Mouse (Mus musculus): ENCODE data around the gene Plekha8.
A peak's percentile ranks its signal among the peaks of the same experiment; 100 is the strongest.

Plekha8 gene

DNA sequence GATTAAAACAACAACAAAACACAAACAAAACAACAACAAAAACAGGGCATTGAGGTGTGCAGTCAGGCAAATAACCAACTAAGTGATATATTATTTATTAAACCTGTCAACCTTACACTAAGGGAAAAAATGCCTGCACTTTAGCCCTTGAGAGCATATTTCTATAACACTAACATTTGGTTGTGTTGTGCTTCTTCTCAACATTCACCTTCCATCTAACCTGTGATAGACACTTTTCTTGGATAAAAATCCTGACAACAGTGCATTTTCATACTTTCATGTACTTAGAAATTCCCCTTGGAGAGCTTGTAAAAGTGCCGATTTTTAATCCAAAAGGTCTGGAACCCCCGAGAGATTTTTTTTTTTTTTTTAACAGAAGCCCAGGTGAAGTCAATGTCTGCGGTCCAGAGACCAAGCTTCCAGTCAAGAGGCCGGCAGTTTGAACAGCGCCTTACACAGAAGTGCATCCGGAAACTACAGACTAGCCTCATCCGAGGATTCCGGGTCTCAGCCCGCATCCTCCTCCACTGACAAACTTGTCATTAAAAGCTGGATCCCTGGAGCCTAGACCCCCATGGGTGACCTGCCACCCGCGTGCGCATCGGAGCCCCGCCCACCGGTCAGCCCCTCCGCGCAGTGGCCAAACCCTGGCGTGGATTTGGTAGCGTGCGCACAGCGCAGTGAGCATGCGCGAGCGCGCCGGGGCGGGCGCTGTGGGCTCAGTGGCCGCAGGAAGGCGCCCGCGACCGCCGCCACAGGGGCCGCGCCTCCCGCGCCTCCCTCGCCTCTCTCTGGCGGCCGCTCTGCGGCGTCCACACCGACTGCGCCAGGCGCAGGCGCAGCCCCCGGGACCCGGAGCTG, at the start of gene Plekha8:
Gene Plekha8, plus strand, starts transcription at position 643 of the 861 bp plus-strand sequence.
- Histone ChIP-seq H3K36me3 (ENCODE audit: control insufficient read depth, insufficient read depth, low read length, poor library complexity, severe bottlenecking) (no peaks in the 10 kb centered on the region), H3K27me3 (ENCODE audit: control insufficient read depth, insufficient read depth, low read length, poor library complexity, severe bottlenecking) (no peaks in the 10 kb centered on the region)
- peak; percentile 78 for DNase-seq (ENCODE audit: low read depth, low spot score)

DNA sequence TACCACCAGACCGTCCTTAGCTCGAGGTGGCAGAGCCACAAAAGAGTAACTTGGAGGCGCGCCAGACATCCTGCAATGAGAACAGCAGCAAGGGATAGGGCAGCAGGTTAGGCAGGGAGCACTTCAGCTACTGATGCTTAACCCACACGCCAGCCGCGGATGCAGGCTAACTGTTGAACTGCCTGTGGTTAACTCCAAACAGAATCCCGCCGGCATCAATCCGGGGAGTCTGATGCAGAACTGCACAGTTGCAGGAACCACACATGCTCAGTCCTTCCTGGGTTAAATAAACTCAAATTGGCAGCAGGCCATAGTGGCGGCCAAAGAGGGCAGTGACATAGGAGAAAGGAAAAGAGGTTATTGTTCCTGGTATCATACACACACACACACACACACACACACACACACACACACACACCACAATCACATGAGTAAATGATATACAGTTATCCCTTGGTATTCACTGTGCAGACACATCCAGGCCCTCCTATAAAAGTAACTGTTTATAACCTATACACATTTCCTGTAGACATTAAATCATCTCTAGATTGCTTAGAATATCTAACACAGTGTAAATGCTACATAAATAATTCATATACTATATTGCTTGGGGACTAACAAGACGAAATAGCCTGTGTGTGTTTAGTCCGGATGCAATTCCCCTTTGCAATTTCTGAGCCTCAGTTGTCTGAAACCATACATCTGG, 46.4 kb upstream of the Plekha8 start:
- Histone ChIP-seq H3K27me3 (ENCODE audit: control insufficient read depth, insufficient read depth, low read length, poor library complexity, severe bottlenecking) (no peaks in the 10 kb centered on the region), H3K36me3 (ENCODE audit: control insufficient read depth, insufficient read depth, low read length, poor library complexity, severe bottlenecking) (no peaks in the 10 kb centered on the region)
- no peak for DNase-seq (ENCODE audit: low read depth, low spot score)

DNA sequence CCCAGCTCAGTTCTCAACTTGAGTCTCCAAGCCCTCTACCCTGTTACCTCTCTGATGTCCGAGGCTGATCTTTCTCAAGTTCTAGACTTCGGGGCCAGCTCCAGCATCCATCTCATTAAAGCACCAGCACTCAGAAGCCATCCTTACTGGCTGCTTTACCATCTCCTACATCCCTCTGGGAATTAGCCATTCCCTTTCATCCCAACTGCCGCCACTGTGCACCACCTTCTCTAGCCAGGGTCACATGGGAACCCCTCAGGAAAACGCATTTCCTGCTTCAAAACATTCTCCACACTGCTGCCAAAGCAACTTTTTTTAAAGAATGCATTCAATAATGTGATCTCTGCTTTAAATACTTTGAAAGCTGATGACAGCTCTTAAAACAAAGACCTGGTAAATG, 45.6 kb upstream of the Plekha8 start:
- DNase-seq (ENCODE audit: low read depth, low spot score), result no peak
- H3K36me3 ChIP-seq (ENCODE audit: control insufficient read depth, insufficient read depth, low read length, poor library complexity, severe bottlenecking), result no peaks in the 10 kb centered on the region
- H3K27me3 ChIP-seq (ENCODE audit: control insufficient read depth, insufficient read depth, low read length, poor library complexity, severe bottlenecking), result no peaks in the 10 kb centered on the region

DNA sequence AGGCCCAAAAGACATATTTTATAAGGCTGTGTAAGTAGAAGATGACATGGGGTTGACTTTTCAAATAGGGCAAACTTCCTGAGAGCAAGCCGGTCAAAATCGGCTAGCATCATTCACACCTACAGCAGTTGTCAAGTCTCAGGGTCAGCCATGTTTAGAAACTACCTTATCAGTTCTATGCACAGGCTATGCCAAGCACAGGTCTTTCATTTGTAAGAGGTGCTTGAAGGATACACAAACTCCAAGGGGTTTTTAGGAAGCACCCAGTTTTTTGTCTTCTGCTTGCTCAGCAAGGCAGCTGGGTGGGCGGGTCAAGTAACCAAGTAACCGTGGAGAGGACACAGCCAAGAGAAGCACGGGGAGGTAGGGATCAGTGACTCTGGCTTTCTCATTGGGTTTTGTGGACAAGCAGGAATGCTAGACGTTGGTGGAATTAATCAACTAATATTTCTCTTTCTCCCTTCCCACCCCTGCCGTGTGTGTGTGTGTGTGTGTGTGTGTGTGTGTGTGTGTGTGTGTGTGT, 44.0 kb upstream of the Plekha8 start:
- no peaks in the 10 kb centered on the region for H3K27me3 ChIP-seq (ENCODE audit: control insufficient read depth, insufficient read depth, low read length, poor library complexity, severe bottlenecking)

DNA sequence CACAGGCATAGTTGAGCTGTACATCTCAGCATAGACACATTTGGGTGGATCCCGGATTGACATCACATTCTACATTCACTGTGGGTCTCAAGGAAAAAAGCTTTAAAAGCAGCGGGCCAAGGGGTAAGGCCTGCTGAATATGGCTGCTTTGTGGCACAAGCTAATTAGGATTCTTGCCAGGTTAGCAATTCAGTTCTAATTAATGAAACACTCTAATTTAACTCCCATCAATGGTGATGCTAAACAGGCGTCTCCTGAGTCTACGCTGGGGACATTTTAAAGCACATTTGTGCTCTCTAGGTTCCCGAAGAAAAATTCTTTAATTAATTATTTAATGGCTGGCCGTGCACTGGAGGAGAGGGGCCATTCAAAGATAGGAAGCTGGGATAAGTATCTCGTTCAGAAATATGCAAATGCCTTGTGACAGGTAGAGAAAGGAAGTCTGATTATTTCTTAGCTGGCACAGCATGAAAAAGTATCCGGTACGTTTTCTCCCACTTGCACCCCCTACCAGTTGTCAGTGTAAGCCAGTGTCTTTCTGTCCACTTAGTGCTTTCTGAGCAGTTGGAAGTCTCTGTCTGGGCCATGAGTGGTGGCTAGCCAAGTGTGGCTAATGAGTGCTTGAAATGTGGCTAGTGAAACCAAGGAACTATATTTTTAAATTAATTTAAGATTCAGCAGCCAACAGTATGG, 42.0 kb upstream of the Plekha8 start:
- H3K36me3 ChIP-seq (ENCODE audit: control insufficient read depth, insufficient read depth, low read length, poor library complexity, severe bottlenecking), result no peaks in the 10 kb centered on the region
- DNase-seq (ENCODE audit: low read depth, low spot score), result no peak

More for the DNA sequence above, 44.0 kb upstream of the Plekha8 start:
- no peaks in the 10 kb centered on the region for H3K36me3 ChIP-seq (ENCODE audit: control insufficient read depth, insufficient read depth, low read length, poor library complexity, severe bottlenecking)
- DNase-seq (ENCODE audit: low read depth, low spot score), result no peak

DNA sequence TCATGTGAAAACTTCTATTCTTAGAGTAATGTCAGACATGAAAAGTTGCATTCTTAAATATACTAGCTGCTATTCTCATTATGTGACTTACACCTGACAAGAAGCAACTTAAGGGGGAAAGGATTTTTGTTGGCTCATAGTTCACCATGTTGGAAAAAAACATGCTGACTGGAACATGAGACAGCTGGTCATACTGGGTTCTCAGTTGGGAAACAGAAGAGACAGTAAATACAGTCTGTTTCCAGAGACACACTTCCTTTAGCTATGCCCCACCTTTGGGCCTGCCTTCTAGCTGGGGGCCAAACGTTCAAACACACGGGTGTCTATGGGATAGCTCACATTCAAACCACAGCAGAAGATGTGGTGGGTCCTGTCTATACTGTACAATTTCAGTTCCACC, 41.3 kb upstream of the Plekha8 start:
- Histone ChIP-seq H3K27me3 (ENCODE audit: control insufficient read depth, insufficient read depth, low read length, poor library complexity, severe bottlenecking) (no peaks in the 10 kb centered on the region), H3K36me3 (ENCODE audit: control insufficient read depth, insufficient read depth, low read length, poor library complexity, severe bottlenecking) (no peaks in the 10 kb centered on the region)
- DNase-seq (ENCODE audit: low read depth, low spot score), result no peak

More for the DNA sequence above, 42.0 kb upstream of the Plekha8 start:
- no peaks in the 10 kb centered on the region for H3K27me3 ChIP-seq (ENCODE audit: control insufficient read depth, insufficient read depth, low read length, poor library complexity, severe bottlenecking)

DNA sequence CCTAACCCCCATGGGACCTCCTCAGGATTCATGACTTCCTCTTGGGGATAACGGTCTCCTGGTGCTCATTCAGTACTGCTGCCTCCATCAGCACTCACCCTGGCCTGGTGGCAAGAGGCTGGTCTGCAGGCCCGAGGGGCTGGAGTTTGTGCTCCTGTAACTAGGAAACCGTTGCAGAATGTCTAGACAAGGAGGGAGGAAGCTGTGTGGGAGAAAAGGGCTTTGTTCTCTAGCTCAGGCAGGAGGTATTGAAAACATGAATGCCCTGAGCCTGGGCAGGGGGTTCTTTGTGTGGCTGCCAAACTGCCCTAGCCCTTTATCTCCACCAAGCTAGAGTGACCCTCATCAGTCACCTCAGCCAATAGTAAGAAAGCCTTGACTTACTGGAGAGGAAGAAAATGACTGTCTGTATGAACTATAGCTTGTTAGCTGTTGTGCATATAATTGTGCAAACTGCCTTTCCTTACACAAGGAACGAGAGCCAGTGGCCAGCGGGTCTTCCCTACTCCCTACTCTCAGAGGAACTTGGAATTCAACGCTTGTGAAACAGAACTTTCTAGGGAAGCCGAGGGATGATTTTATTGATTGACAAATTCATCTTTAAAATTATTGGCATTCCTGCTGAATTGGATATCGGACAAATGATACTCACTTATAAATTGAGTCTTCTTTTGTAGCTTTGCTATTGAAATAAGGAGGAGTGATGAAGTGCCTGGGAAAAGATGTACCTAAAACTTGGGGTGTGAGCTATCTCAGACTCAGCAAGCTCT, 40.4 kb upstream of the Plekha8 start:
- no peaks in the 10 kb centered on the region for H3K36me3 ChIP-seq (ENCODE audit: control insufficient read depth, insufficient read depth, low read length, poor library complexity, severe bottlenecking)
- DNase-seq (ENCODE audit: low read depth, low spot score), result no peak
- no peaks in the 10 kb centered on the region for H3K27me3 ChIP-seq (ENCODE audit: control insufficient read depth, insufficient read depth, low read length, poor library complexity, severe bottlenecking)

DNA sequence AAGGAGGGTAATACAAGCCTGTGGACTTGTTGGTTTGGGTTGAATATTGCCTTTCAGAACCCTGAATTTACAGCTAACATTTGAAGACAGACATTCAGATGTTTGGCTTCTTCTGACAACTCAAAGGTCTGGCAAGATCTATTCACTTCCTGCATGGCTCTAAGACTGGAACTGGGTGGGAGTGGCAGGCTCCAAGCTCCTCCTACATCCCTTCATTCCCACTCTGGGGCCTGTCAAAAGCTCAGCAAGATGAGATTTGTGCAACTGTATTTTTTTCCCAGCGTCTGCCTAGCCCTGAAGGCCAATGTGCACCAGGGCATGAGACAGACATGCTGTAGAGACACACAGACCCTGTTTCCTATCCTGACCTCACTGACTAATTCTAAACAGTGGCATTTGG, 39.1 kb upstream of the Plekha8 start:
- no peak for DNase-seq (ENCODE audit: low read depth, low spot score)
- H3K36me3 ChIP-seq (ENCODE audit: control insufficient read depth, insufficient read depth, low read length, poor library complexity, severe bottlenecking), result no peaks in the 10 kb centered on the region
- no peaks in the 10 kb centered on the region for H3K27me3 ChIP-seq (ENCODE audit: control insufficient read depth, insufficient read depth, low read length, poor library complexity, severe bottlenecking)

DNA sequence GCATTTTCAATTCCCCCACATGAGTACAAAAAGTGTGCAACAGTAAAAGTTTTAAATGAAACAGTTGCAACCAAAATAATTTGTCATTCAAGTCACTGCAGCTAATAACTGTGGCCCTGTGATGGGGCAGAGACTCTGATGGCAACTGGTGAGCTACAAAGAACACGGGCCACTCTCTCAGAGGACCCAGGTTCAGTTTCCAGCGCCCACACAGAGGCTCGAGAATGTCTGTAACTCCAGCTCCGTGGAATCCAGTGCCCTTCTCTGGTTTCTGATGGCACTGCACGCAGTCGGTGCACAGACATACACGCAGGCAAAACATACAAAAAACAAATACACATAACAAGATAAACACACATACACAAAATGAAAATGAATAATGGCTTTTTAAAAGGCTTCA, 37.2 kb upstream of the Plekha8 start:
- Histone ChIP-seq H3K36me3 (ENCODE audit: control insufficient read depth, insufficient read depth, low read length, poor library complexity, severe bottlenecking) (no peaks in the 10 kb centered on the region), H3K27me3 (ENCODE audit: control insufficient read depth, insufficient read depth, low read length, poor library complexity, severe bottlenecking) (no peaks in the 10 kb centered on the region)
- DNase-seq (ENCODE audit: low read depth, low spot score), result no peak

DNA sequence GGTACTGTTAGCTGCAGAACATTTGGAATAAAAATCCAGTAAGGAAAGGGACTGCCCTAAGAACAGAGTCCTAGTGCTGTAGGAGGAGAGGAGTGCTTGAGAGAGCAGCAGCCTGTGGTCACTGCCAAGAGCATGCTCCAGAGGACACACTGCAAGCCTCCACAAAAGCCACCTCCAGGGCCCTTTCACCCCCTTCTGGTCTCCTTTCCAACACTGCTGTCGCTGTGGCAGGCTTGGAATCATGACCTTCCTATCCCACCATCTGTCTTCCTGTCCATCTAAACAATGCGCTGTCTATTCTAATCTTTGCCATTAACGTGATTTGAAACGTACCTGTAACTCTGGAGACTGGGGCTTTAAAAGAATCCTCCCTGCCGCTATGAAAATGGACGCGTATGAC, 36.4 kb upstream of the Plekha8 start:
- DNase-seq (ENCODE audit: low read depth, low spot score), result no peak
- no peaks in the 10 kb centered on the region for H3K27me3 ChIP-seq (ENCODE audit: control insufficient read depth, insufficient read depth, low read length, poor library complexity, severe bottlenecking)
- no peaks in the 10 kb centered on the region for H3K36me3 ChIP-seq (ENCODE audit: control insufficient read depth, insufficient read depth, low read length, poor library complexity, severe bottlenecking)

DNA sequence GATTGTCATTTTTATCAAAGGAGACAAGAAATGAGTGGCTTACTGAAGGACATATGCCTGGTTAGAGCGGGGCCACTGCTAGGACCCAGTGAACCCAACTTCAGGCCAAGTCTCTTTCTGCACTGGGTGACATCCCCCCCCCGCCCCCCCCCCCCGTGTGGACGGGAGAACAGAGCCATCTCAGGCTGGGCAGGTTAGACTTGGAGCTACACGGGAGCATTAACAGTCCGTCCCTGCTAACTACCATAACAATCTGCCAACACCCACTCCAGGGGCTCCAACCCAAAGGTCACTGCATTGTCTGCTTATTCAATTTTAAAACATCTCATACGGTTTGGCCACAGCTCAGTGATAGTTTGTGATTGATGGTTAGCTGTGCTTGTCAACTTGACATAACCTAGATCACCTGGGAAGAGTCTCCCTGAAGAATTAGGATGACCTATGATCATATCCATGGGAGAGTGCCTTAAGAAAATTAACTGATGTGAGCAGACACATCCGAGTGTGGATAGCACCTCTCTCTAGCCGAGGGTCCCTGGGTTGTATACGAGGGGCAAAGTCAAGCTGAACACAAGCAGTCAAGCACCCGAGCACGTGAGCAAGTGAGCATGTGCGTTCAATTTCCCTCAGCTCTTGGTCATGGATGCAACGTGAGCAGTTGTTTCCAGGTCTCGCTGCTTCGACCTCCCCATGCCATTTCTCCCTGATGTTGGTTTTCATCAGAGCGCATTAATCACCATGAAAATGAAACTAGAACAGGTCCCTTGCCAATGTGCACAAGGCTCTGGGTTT, 32.7 kb upstream of the Plekha8 start:
- Histone ChIP-seq H3K27me3 (ENCODE audit: control insufficient read depth, insufficient read depth, low read length, poor library complexity, severe bottlenecking) (no peaks in the 10 kb centered on the region; the same call in 1 of the 2 replicates), H3K36me3 (ENCODE audit: control insufficient read depth, insufficient read depth, low read length, poor library complexity, severe bottlenecking) (no peaks in the 10 kb centered on the region)
- DNase-seq (ENCODE audit: low read depth, low spot score), result no peak

DNA sequence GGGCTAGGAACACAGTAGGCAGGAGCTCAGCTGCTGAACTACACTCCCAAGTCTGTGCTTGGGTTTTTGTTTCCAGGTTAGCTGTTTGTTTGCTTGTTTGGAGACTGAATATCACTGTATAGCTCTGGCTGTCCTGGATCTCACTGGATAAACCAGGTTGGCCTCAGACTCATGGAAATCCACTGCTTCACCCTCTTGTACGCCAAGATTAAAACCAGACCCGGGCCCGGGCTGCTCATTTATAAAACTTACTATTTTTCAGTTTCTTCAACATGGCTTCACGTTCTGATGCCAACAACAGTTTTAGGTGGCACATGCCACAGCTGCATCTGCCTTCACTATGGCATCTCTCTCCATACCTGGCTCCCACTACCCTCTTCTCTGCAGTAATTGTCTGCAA, 31.4 kb upstream of the Plekha8 start:
- Histone ChIP-seq H3K36me3 (ENCODE audit: control insufficient read depth, insufficient read depth, low read length, poor library complexity, severe bottlenecking) (no peaks in the 10 kb centered on the region), H3K27me3 (ENCODE audit: control insufficient read depth, insufficient read depth, low read length, poor library complexity, severe bottlenecking) (no peaks in the 10 kb centered on the region; the same call in 1 of the 2 replicates)
- no peak for DNase-seq (ENCODE audit: low read depth, low spot score)

DNA sequence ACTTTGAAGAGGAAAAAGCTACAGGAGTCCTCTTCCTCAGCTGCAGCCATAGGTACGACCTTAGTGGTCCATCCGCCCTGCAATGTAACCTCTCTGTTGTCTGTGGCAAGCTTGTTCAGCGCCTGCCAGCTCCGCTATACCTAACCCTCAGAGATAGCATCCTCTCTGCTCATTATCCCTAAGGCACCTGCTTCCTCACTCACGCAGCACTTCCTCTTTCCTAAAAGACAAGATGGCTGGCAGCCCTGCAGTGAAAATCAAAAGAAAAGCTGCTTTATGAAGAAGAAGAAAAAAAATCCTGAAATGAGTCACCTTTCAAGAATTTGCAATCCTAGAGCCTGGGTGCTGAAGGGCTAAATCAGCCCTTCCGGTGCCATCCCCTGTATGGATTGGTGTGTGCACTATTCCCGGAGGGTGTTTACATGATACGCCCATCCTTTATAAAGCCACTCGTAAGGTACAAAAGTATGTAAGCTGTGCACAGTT, 30.4 kb upstream of the Plekha8 start:
- H3K27me3 ChIP-seq (ENCODE audit: control insufficient read depth, insufficient read depth, low read length, poor library complexity, severe bottlenecking), result no peaks in the 10 kb centered on the region; the same call in 1 of the 2 replicates
- no peaks in the 10 kb centered on the region for H3K36me3 ChIP-seq (ENCODE audit: control insufficient read depth, insufficient read depth, low read length, poor library complexity, severe bottlenecking)
- no peak for DNase-seq (ENCODE audit: low read depth, low spot score)
